Mouse (Mus musculus) olfactory bulb, adult 2 months (tissue): ENCODE results near the gene Thrb.

Experiments
- CTCF ChIP-seq: fragments of 200-500 bp; IDR thresholded peaks from 2 replicates; pipeline ENCODE4 v1.5.1; 2012; ENCODE audit warnings: low read depth, mild to moderate bottlenecking, low read length, moderate library complexity; ENCODE audit not compliant: insufficient read depth
- POLR2A ChIP-seq: fragments of 200-500 bp; IDR thresholded peaks from 2 replicates; pipeline ENCODE4 v1.6.1; 2012; ENCODE audit warnings: mild to moderate bottlenecking, low read depth, low read length, moderate library complexity; ENCODE audit not compliant: insufficient read depth

DNA sequence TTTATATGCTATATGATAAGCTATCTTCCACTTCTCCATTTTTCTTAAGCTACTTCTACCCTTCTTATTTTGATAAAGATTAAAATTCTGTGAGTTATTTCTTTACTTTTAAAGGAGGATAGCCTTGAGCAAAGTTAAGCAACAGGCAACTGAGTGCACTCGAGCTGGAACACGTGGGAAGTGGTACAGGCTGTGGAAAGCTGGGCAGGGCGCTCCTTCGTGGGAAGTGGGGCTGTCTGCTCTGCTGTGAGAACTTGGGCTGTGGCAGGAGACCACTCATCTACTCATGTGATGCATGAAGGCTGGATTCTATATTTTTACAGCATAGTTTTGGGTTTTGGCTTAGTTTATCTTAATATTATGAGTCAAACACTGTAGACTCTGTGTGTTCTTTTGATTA lies 329.1 kb downstream of the Thrb start:
- TF ChIP-seq CTCF = no peak
- no peak for TF ChIP-seq POLR2A
